Mouse (Mus musculus) midbrain, embryonic 14.5 days (tissue): ENCODE data around the gene Ldha. TPM values are rescaled to one million over a fixed set of nuclear protein-coding genes. Genes with fewer than 3 reads are reported as not detected.
"Not testable (repeated sequence)": the region's sequence is repeated elsewhere in the genome, so short reads cannot be mapped to it uniquely, and the experiment has no call there.

ENCODE experiments used
- ATAC-seq: fragments of 200-750 bp; cut with Nextera tagmentation; 2 replicates; pipeline ENCODE4 v1.8.0; 2017; ENCODE audit warnings: moderate number of reproducible peaks, moderate library complexity; ENCODE audit not compliant: low FRiP score, low TSS enrichment
- DNase-seq: peaks from one replicate; pipeline ENCODE4 v3.0.0-alpha.2; 2015
- H3K27ac ChIP-seq: fragments of 300-500 bp; sonication (generic); replicated peaks from 2 replicates; pipeline ENCODE4 v1.5.1; 2014; ENCODE audit warnings: mild to moderate bottlenecking, low read depth, low read length, moderate library complexity
- H3K27me3 ChIP-seq: fragments of 300-500 bp; sonication (generic); 2 replicates; pipeline ENCODE4 v1.6.1; 2014; ENCODE audit warnings: low read length, control low read depth, mixed read lengths; ENCODE audit not compliant: control insufficient read depth, insufficient read depth
- H3K36me3 ChIP-seq: fragments of 300-500 bp; sonication (generic); 2 replicates; pipeline ENCODE4 v1.6.1; 2014; ENCODE audit warnings: low read length, control low read depth; ENCODE audit not compliant: control insufficient read depth, insufficient read depth
- H3K4me1 ChIP-seq: fragments of 300-500 bp; sonication (generic); 2 replicates; pipeline ENCODE4 v1.6.1; 2014; ENCODE audit warnings: mild to moderate bottlenecking, antibody characterized with exemption, low read length, control low read depth; ENCODE audit not compliant: control insufficient read depth, insufficient read depth
- H3K4me2 ChIP-seq: fragments of 300-500 bp; sonication (generic); 2 replicates; pipeline ENCODE4 v1.6.1; 2014; ENCODE audit warnings: mild to moderate bottlenecking, low read length, moderate library complexity
- H3K4me3 ChIP-seq: fragments of 300-500 bp; sonication (generic); replicated peaks from 2 replicates; pipeline ENCODE4 v1.5.1; 2014; ENCODE audit warnings: low read depth, low read length
- H3K9ac ChIP-seq: fragments of 300-500 bp; sonication (generic); replicated peaks from 2 replicates; pipeline ENCODE4 v1.6.1; 2014; ENCODE audit warnings: mild to moderate bottlenecking, low read length, moderate library complexity
- H3K9me3 ChIP-seq: fragments of 300-500 bp; sonication (generic); 2 replicates; pipeline ENCODE4 v1.6.1; 2016; ENCODE audit warnings: low read length, control low read depth, mixed read lengths; ENCODE audit not compliant: control insufficient read depth
- WGBS: fragments of 180-500 bp; shearing (Covaris S2); extraction: QIAGEN DNeasy Blood & Tissue Kit; methylation state at CpG from one replicate; pipeline ENCODE4 v1.1.7; 2014; 5-methylcytosine and 5-hydroxymethylcytosine counted together
- polyA plus RNA-seq: library from polyadenylated mRNA; unstranded; fragments of >200 nt; fragmentation: Nextera tagmentation; extraction: Ambion mirVana; gene quantifications from 2 replicates; pipeline ENCODE4 v1.2.1, GENCODE M21; 2014

The Ldha gene
- polyA plus RNA-seq, 1 experiment from 2014 or later: 442 TPM

DNA sequence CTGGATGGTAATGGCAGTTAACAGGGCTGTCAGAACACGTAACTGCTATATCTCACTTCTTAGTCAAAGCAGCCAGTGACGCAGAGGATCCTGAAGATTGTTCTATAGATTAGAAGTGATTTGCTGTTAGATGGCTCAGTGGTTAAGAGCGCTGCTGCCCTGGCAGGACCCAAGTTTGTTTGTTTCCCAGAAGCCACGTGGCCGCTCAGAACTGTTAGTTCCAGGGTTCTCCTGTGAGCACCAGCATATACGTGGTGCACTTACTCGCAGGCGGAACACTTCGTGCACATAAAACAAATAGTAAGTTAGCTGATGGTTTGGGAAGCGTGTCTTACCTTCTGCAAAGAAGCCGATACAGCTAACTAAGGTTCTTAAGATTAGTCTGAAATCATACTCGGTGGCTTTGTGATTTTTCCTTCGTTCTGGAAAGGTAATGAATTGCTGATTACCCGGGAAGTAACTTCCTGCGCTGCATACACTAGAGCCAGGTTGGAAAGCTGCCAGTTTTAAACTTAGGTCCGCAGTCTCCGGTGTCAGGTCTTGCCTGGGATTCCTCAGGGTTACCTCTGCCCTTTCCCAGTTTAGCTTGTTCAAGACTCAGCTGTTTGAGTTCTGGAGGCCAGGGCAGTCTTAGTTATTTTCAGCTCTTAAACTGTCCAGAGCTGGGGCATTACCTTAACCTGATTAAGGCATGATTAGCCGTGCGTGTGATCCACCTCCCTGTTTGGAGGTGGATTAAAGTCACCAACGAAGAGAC lies 14.1 kb upstream of the Ldha start:
- Histone ChIP-seq H3K4me2 (no peak overlapping the region), H3K9ac (no peak overlapping the region), H3K27ac (no peak overlapping the region), H3K27me3 (no peaks in the 10 kb centered on the region), H3K4me3 (no peak overlapping the region), H3K36me3 (peaks cover 16% of the 10 kb centered on the region), H3K4me1 (no peaks in the 10 kb centered on the region), H3K9me3 (no peaks in the 10 kb centered on the region)
- 81% methylated on average over 20 of the region's 20 CpGs for WGBS
- ATAC-seq (no peak), DNase-seq (no peak)

DNA sequence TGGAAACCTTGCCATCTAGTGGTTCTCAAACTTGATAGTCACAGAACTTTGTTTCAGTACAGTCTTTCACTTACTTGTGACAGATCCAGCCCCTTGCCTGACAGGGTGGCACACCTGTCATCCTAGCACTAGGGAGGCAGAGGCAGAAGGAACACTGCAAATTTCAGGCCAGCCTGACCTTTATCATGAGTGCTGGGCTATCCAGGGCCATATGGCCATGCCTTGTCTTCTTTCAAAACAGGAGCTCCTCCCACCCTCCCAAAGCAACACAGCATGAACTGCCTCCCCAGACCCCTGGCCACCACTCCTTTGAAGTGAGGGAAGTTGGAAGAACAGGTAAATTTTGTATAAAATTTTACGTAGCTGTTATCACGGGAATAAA lies 13.5 kb upstream of the Ldha start:
- H3K27me3 ChIP-seq: no peaks in the 10 kb centered on the region
- H3K9ac ChIP-seq: no peak overlapping the region
- no peaks in the 10 kb centered on the region for H3K4me1 ChIP-seq
- DNase-seq (no peak), ATAC-seq (no peak)
- 93% methylated on average over 2 of the region's 2 CpGs for WGBS
- H3K4me2 ChIP-seq: no peak overlapping the region
- H3K4me3 ChIP-seq: no peak overlapping the region
- H3K9me3 ChIP-seq: no peaks in the 10 kb centered on the region
- no peak overlapping the region for H3K27ac ChIP-seq
- peaks cover 11% of the 10 kb centered on the region for H3K36me3 ChIP-seq

DNA sequence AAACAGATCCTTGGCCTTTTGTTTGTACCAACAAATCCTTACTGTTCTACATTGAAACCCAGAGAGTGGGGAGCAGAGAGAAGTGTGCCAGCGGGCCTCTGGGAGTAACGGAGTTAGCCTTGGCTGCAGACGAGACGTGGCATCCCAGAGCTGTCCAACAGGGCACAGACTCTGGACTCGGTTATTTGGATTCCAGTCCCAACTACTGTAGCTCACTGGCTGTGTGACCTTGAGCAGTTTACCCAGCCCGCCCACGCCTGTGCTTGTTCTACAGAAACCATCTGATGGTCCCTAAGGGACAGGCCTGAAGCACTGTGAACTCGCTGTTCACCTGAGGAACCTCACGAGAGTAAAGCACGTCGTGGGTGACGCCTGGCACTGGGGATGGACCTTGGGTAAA lies 11.4 kb upstream of the Ldha start:
- no peak for ATAC-seq
- Histone ChIP-seq H3K27me3 (no peaks in the 10 kb centered on the region), H3K4me2 (no peak overlapping the region), H3K4me3 (no peak overlapping the region), H3K4me1 (peaks cover under 1% of the 10 kb centered on the region; the same call in 1 of the 2 replicates), H3K36me3 (no peaks in the 10 kb centered on the region), H3K9me3 (no peaks in the 10 kb centered on the region), H3K27ac (no peak overlapping the region), H3K9ac (no peak overlapping the region)
- no peak for DNase-seq
- whole genome bisulfite sequencing: 89% methylated on average over 12 of the region's 12 CpGs

DNA sequence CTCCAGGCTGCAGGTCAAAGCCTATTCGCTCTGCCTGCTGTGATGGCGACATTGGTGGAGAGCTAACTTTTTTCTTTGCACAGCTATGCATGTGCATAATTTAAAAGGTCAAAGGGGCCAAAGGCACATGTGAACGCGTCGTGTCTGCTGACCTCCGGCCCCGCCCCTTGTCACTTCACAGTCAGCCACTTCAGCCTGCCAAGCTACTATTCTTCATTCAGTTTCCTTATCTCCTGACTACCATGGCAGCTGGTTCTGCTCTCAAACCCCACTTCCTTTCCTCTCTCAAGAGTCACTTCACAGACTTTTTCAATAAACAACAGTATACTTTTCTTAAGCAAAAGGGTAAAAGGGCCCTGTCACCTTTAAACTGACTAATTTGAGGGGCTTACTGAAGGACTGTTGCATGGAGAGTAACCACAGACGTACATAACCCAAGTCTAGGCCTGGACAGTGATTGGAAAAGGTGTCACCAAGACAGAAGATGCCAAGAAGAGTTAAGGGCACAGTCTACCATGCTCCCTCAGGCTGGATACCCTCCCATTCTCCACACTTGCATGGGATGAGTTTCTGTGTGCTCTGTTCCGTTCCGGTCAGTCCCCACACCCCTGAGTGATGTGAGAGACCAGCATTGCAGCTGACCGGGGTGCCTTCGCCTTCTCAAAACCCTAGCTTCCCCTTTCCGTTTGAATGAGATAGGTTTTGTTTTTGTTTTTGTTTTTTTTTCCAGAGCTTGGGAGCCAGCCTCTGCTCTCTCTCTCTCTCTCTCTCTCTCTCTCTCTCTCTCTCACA lies 10.3 kb upstream of the Ldha start:
- H3K9me3 ChIP-seq: no peaks in the 10 kb centered on the region
- no peak overlapping the region for H3K4me3 ChIP-seq
- DNase-seq (no peak), ATAC-seq (no peak)
- H3K36me3 ChIP-seq: no peaks in the 10 kb centered on the region
- H3K9ac ChIP-seq: no peak overlapping the region
- peaks cover 3% of the 10 kb centered on the region; the same call in 1 of the 2 replicates for H3K4me1 ChIP-seq
- H3K4me2 ChIP-seq: no peak overlapping the region
- 61% methylated on average over 13 of the region's 13 CpGs for WGBS
- no peak overlapping the region for H3K27ac ChIP-seq
- H3K27me3 ChIP-seq: no peaks in the 10 kb centered on the region

DNA sequence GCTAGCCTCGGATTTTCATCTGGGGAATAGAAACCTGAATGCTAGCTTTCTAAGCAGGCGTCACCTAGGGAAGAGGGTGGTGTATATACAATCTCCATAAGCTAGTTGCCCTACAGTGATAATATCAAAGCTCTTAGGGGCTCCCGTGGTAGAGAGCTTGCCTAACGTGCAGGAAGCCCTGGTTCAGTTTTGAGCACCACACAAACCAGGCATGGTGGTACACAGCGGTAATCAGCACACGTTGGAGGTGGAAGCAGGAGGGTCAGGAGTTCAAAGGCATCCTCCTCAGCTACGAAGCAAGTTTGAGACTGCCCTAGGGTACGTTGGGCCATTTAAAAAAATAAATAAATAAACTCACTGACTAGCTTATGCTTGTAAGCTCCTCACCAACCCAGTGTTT lies 9.6 kb upstream of the Ldha start:
- WGBS: 81% methylated on average over 8 of the region's 8 CpGs
- no peak for ATAC-seq
- no peaks in the 10 kb centered on the region for H3K27me3 ChIP-seq
- no peak overlapping the region for H3K4me3 ChIP-seq
- no peak overlapping the region for H3K9ac ChIP-seq
- H3K36me3 ChIP-seq: no peaks in the 10 kb centered on the region
- no peak for DNase-seq
- H3K27ac ChIP-seq: no peak overlapping the region
- no peaks in the 10 kb centered on the region for H3K9me3 ChIP-seq
- H3K4me2 ChIP-seq: no peak overlapping the region
- peaks cover 3% of the 10 kb centered on the region; the same call in 1 of the 2 replicates for H3K4me1 ChIP-seq

DNA sequence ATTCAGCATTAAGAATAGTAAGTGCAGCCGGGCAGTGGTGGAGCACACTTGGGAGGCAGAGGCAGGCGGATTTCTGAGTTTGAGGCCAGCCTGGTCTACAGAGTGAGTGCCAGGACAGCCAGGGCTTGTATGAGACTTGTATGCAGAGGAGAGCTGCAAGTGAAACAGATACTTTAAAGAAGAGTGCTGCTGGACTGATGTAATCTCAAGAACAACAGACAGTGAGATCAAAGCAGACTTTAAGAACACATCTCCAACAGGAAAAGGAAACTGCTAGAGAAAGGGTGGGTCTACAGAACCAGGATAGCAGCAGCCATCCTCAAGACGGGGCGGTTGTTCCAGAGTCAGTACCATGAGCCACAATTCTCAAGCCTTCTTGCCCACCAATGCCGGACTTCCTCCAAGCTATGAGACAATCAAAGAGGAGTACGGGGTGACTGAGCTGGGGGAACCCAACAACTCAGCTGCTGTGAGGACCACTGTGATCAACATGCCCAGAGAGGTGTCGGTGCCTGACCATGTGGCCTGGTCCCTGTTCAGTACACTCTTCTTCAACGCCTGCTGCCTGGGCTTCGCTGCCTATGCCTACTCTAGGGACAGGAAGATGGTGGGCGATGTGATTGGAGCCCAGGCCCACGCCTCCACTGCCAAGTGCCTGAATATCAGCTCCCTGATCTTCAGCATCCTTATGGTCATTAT lies 9.0 kb upstream of the Ldha start:
- not testable (repeated sequence) for H3K27ac ChIP-seq, H3K36me3 ChIP-seq, H3K9me3 ChIP-seq, H3K4me2 ChIP-seq, ATAC-seq, H3K4me1 ChIP-seq, DNase-seq, H3K9ac ChIP-seq, H3K4me3 ChIP-seq, H3K27me3 ChIP-seq
- WGBS: 95% methylated on average over 11 of the region's 11 CpGs

DNA sequence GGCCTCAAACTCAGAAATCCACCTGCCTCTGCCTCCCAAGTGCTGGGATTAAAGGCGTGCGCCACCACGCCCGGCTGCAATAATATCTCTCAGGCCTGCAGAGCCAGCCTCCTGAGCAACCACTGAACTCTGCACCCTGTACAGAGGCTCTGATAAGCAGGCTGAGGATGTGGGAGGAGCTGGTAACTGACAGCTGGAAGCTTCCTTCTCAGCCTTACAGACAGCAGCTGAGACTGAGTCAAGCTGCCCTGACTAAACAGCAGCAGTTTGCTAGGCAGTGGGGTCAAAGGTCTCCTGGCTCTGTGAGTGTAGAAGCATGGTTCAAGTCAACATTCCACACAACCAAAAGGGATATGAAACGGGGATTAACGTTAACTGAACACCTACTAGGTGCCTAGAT lies 8.0 kb upstream of the Ldha start:
- Histone ChIP-seq H3K9me3 (no peaks in the 10 kb centered on the region), H3K4me3 (no peak overlapping the region), H3K27me3 (no peaks in the 10 kb centered on the region), H3K4me2 (no peak overlapping the region), H3K27ac (no peak overlapping the region), H3K4me1 (peaks cover 7% of the 10 kb centered on the region; the same call in 1 of the 2 replicates), H3K36me3 (no peaks in the 10 kb centered on the region), H3K9ac (no peak overlapping the region)
- DNase-seq: no peak
- no peak for ATAC-seq
- WGBS: 83% methylated on average over 6 of the region's 6 CpGs

DNA sequence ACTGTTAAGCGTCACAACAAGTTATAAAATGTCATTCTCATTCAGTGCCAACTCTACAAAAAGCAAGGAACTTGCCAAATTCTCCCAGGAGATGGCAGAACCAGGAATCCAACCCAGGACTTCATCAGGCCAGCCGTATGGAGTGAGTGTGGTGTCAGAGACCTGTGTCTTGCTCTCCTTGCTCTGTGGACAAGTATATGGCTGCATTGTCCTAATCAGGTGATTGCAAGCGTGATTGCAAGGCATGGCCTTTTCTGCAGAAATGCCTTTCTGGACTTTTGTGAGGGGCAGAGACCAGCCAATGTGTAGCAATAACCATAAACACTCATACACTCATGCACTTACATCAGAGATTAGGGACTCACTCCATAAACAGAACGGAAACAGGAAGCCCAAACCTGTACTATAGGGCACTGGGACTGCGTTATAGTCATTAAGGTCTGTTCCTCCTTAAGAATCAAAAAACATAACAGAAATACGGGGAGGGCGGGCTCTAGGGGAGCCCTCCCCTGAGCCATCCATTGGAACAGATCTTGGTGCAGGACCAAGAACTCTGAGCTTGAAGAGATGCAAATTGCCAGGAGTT lies 7.5 kb upstream of the Ldha start:
- DNase-seq: no peak
- Histone ChIP-seq H3K4me2 (no peak overlapping the region), H3K4me3 (no peak overlapping the region), H3K27ac (no peak overlapping the region), H3K9ac (no peak overlapping the region), H3K9me3 (no peaks in the 10 kb centered on the region), H3K36me3 (no peaks in the 10 kb centered on the region), H3K4me1 (peaks cover 7% of the 10 kb centered on the region), H3K27me3 (no peaks in the 10 kb centered on the region)
- ATAC-seq: no peak
- 91% methylated on average over 7 of the region's 7 CpGs for WGBS
